Comparison of ENCODE assay signal across 11 mouse cellular contexts in the genomic region with DNA sequence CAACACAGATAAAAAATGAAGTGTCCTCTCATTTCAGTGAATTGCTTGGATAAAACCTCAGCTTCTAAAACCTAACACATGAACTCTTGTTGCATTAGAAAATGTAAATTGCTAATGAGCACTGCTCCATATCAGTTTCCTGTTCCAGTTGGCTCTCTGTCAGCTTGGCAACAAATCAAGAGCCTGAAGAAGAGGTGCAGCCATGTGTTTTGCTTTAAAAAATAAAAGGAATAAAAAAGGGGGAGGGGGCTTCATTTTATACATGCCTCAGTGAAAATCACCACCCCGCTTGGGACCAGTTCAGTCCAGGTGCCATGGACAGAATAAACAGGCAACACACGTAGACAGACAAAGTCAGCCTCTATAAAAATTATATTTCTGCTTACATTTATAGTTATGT.
DNase-seq lines count a peak whose midpoint lies in the region; ATAC-seq lines count a peak whose summit lies in the region.
"Had no signal": no experiment of that assay in that cellular context is flagged by ENCODE, and none has a peak within 500 bp of the region (broad histone marks: within the 10 kb centered on the region; RNA-seq: fewer than 3 reads in every experiment).

No protein-coding gene starts in this region.

- H3K4me3 ChIP-seq in heart, embryonic 15.5 days, result no peak overlapping the region
- H3K4me3 ChIP-seq: liver, embryonic 13.5 days; neural tube, embryonic 12.5 days had no signal

- H3K9me3 ChIP-seq in heart, embryonic 15.5 days (replicated peaks), result no peaks in the 10 kb centered on the region
- H3K9me3 ChIP-seq: liver, embryonic 13.5 days; neural tube, embryonic 12.5 days had no signal

- peaks cover 29% of the 10 kb centered on the region for H3K4me1 ChIP-seq in heart, embryonic 15.5 days (replicated peaks)
- H3K4me1 ChIP-seq: neural tube, embryonic 12.5 days had no signal

- H3K9ac ChIP-seq in heart, embryonic 15.5 days, result no peak overlapping the region
- H3K9ac ChIP-seq: liver, embryonic 13.5 days; neural tube, embryonic 12.5 days had no signal

- no peak overlapping the region for H3K4me2 ChIP-seq in heart, embryonic 15.5 days
- H3K4me2 ChIP-seq: liver, embryonic 13.5 days; neural tube, embryonic 12.5 days had no signal

- no peak for ATAC-seq in heart, embryonic 15.5 days (replicated peaks; ENCODE audit: insufficient number of reproducible peaks, insufficient read depth, low FRiP score, low read depth)
- no peak for ATAC-seq in megakaryocyte, adult 5-6 weeks (ENCODE audit: poor library complexity, severe bottlenecking)

- DNase-seq in cerebellum, postnatal 10 days, result peak; percentile 78 to 80
- no peak for DNase-seq in cerebellum, adult 11-12 months
- peak; percentile 59 for DNase-seq in left cerebral cortex, postnatal 4 days
- no peak for DNase-seq in left cerebral cortex, postnatal 36 days (ENCODE audit: low spot score in 2 of 2)
- peak; percentile 38 for DNase-seq in NIH3T3 (ENCODE audit: low read depth)
- no peak for DNase-seq in spleen, postnatal 10 days (ENCODE audit: low spot score in 2 of 2)
- DNase-seq: B cell, adult 2 months; liver, embryonic 13.5 days had no signal

- no peaks in the 10 kb centered on the region for H3K27me3 ChIP-seq in heart, embryonic 15.5 days
- H3K27me3 ChIP-seq: liver, embryonic 13.5 days; neural tube, embryonic 12.5 days had no signal

- peak overlapping the region; percentile 73 for H3K27ac ChIP-seq in heart, embryonic 15.5 days
- H3K27ac ChIP-seq: liver, embryonic 13.5 days; neural tube, embryonic 12.5 days had no signal

- H3K36me3 ChIP-seq in heart, embryonic 15.5 days, result no peaks in the 10 kb centered on the region
- H3K36me3 ChIP-seq: liver, embryonic 13.5 days; neural tube, embryonic 12.5 days had no signal

- intact Hi-C loops in left cerebral cortex, postnatal 4 days (cut with DNase I), result no loop called here
- intact Hi-C loops in left cerebral cortex, postnatal 36 days (cut with DNase I), result no loop called here

- 55% methylated on average over 2 of the region's 2 CpGs for WGBS in heart, embryonic 15.5 days

Comparison
In these comparisons a context has a peak if more than half of its experiments do, and no peak if none do; other contexts are left out.
1. DNase-seq: peak in cerebellum, postnatal 10 days (2 of 2), left cerebral cortex, postnatal 4 days (single experiment) and NIH3T3 (single experiment); none in cerebellum, adult 11-12 months (single experiment), left cerebral cortex, postnatal 36 days (0 of 2) and spleen, postnatal 10 days (0 of 2).